Mouse (Mus musculus) kidney, adult 2 months (tissue): Measurements from ENCODE around the gene Crxos.

ENCODE experiments used
- CTCF ChIP-seq: fragments of 200-500 bp; conservative IDR thresholded peaks from 2 replicates; pipeline ENCODE4 v1.5.1; 2011; ENCODE audit warnings: low read depth, mild to moderate bottlenecking, control low read depth, low read length, moderate library complexity, mixed read lengths; ENCODE audit not compliant: insufficient read depth, insufficient read length
- POLR2A ChIP-seq: fragments of 200-500 bp; IDR thresholded peaks from one replicate; pipeline ENCODE4 v1.6.1; 2011; ENCODE audit warnings: low read depth, low read length, control low read depth

- no peak for TF ChIP-seq CTCF
- no peak for TF ChIP-seq POLR2A
These were observed 55.1 kb downstream of the Crxos start for GRCm38 (mm10) chr7:15937491-15937890.
